Mouse (Mus musculus) liver, embryonic 14.5 days (tissue): Measurements from ENCODE around the gene Chka.

Experiments used
- CTCF ChIP-seq: IDR thresholded peaks from 2 replicates; pipeline ENCODE4 v1.5.1; 2016; ENCODE audit warnings: antibody characterized with exemption, low read depth, control low read depth
- EP300 ChIP-seq: IDR thresholded peaks from 2 replicates; pipeline ENCODE4 v1.6.1; 2016; ENCODE audit warnings: antibody characterized with exemption, low read depth

DNA sequence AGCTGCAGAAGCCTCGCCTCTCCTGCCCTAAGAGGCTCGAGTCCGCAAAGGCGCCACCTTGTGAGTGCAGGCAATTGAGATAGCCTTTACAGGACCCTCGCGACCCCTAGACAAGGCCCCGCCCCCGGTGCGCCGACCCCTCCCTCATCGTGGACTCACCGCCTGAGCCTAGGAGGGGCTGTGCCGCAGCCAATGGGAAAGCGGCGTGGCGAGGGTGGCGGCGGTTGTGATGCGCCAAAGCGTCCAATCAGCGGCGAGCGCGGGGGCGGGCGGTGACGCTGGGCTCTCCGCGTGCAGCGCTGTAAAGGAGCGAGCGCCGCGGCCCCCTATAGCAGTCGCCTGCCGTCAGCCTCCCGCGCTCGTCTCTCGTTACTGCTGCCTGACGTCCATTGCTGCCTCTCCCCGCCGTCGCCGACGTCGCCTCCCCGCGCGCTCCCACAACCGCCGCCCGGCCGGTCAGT is at the start of gene Chka:
- no peak for TF ChIP-seq CTCF
- TF ChIP-seq EP300: no peak
